Mouse (Mus musculus): ENCODE measurements around the gene Plxna3.
A peak's percentile ranks its signal among the peaks of the same experiment; 100 is the strongest.
"Not testable (repeated sequence)": the region's sequence is repeated elsewhere in the genome, so short reads cannot be mapped to it uniquely, and the experiment has no call there.

Plxna3 gene

GRCm38 (mm10) chrX:74328725-74329161 lies at the start of gene Plxna3:
Plxna3 (plus strand) TSS chrX:74329066.
- no peak for DNase-seq (ENCODE audit: low spot score)

DNA sequence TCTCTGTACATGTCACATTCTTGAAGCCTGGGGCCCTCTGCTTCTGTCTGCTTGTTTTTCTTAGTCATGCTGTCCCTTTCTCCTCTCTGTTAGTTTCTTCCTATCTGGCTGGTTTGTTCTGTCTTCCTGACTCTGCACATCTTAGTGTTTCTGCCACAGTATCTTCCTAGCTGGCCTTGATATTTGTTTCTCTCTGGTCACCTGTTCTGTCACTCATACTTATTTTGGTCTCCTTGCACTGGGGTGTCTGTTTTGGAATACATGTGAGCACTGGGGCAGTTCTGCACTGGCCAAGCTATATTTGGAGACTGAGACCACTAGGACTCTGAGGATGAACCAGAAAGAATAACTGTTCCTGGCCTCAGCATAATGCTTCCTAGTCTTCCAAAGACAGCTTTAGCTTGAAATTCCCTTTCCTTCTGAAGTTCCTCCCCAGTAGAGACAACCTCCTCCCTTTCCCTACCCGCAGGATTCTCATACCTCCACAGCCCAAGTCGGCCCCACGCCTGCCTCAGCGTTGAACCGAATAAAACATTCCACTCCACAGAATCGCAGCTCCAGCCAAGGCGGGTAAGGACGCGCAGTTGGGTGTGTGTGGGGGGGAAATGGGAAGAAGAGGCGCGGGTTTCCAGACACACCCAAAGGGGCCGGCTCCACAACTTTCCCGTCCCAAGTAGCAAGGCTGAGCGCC lies 47.7 kb upstream of the Plxna3 start:
- no peak for DNase-seq (ENCODE audit: low spot score)

DNA sequence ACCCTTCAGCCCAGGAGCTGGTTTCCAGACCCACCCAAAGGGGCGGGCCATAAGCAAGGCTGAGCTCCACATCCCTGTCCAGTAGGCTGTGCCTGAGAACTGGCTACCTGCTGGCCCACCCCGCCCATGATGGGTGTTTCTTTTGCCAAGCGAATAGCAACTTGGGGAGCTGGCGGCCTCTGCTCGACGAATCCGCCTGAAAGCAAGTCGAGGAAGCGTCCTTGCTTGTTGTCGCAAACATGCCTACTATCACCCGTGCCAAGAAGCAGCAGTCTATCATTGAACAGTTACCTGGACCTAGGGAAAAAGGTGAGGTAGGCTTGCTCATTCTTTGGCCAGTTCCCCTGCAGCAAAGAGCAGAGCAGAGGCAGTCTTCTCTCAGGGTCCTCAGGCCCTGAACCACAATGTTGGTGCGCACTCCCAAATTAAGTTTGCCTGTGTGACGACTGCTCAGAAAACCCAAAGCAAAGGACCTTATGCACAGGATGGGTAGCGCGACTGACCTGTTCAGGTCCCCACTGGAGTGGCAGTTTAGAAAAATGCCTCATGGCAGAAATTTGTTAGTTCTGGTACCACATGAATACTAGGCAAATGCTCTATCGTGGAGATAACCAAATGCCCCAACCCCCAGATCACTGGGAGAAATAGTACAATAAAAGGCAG lies 47.0 kb upstream of the Plxna3 start, which contains the start of the genes Taz and Dnase1l1:
Gene Taz, plus strand, starts transcription at position 181 of the 663 bp plus-strand sequence.
Gene Dnase1l1, minus strand, starts transcription at position 606 of the 663 bp plus-strand sequence.
- DNase-seq (ENCODE audit: low spot score) = peak; percentile 18

DNA sequence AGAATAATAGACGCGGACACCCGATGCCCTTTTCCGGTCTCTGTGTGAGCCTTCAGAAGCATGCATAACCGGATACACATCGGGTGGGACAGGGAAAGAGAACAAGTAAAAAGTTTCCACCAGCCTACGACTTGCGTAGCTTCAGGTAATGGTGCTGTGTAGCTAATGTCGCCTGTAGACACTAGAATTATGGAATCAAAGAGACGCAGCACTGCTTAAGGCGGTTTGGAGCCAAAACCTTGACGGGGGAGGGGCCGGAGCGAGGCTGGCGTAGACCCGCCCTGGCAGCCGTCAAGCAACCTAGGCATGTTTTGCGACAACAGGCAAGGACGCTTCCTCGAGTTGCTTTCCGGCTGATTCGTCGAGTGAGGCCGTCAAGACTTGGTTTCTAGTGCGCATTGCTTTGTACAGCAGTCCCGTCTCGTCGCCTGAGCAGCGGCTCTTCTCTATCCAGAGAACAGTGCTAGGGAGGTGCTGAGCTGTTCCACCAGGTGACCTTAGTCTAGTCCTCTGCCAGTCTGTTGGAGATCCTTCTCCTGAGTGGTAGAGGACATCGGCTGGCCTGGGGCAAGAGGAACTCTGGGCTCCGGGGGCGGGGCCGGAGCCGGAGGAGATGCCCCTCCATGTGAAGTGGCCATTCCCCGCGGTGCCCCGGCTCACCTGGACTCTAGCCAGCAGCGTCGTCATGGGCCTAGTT lies 46.3 kb upstream of the Plxna3 start:
- DNase-seq (ENCODE audit: low spot score) = peak; percentile 35

DNA sequence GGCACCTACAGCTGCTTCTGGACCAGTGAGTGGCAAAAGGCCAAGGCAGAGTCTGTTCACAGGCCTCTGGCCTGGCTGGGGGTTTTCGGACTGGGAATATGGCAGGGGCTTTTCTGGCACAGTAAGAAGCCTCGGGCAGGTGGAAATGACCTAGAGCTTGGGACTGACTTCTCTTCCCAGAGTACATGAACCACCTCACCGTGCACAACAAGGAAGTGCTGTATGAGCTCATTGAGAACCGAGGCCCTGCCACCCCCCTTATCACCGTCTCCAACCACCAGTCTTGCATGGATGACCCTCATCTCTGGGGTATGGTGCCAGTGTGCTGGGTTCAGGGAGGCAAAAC lies 45.8 kb upstream of the Plxna3 start:
- no peak for DNase-seq (ENCODE audit: low spot score)

GRCm38 (mm10) chrX:74293431-74293830 lies 35.4 kb upstream of the Plxna3 start:
- no peak for DNase-seq (ENCODE audit: low spot score)

DNA sequence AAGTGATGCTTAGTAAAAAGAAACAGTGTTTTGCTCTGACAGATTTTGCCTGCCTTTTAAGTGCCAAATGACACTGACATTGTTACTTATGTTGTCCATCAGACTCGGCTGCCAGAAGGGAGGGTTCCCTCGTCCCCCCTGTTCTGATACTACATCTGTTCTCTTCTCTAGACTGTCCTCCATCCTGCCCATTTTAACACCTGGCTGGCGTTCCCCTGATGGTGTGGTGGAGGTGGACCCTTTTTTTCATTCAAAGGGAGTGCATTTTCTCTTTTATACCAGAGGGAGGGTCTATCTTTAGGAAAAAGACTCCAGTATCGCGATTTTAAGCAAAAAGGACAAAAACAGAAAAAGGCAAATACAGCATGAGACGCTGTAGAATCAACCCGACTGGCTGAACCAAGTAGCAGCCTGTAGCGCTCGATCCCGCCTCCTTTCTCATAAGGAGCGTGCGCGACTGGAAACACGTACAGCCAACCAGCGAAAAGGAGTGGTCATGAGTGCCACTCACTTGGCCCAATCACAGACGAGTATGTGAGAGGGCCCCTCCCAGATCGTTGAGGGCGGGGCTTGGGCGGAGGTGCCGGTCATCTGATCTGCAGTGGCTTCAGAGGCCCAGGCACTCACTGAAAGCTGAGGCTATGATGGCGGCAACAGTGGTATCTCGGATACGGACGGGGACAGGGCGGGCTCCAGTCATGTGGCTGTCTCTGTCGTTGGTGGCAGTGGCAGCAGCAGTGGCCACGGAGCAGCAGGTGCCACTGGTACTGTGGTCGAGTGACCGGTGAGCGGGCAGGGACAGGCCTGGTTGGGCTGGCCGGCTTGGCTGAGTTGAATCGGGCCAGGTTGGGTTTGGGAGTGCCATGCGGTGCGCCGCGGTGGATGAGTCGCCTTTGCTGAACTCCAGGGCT lies 32.1 kb upstream of the Plxna3 start, which contains the start of gene Atp6ap1:
Gene Atp6ap1, plus strand, starts transcription at position 560 of the 911 bp plus-strand sequence.
- DNase-seq (ENCODE audit: low spot score) = peak; percentile 72

- no peak for DNase-seq (ENCODE audit: low spot score)
Observed at GRCm38 (mm10) chrX:74298348-74298747, 30.5 kb upstream of the Plxna3 start.

- DNase-seq (ENCODE audit: low spot score) = no peak
Observed at GRCm38 (mm10) chrX:74299721-74300120, 29.1 kb upstream of the Plxna3 start.

DNA sequence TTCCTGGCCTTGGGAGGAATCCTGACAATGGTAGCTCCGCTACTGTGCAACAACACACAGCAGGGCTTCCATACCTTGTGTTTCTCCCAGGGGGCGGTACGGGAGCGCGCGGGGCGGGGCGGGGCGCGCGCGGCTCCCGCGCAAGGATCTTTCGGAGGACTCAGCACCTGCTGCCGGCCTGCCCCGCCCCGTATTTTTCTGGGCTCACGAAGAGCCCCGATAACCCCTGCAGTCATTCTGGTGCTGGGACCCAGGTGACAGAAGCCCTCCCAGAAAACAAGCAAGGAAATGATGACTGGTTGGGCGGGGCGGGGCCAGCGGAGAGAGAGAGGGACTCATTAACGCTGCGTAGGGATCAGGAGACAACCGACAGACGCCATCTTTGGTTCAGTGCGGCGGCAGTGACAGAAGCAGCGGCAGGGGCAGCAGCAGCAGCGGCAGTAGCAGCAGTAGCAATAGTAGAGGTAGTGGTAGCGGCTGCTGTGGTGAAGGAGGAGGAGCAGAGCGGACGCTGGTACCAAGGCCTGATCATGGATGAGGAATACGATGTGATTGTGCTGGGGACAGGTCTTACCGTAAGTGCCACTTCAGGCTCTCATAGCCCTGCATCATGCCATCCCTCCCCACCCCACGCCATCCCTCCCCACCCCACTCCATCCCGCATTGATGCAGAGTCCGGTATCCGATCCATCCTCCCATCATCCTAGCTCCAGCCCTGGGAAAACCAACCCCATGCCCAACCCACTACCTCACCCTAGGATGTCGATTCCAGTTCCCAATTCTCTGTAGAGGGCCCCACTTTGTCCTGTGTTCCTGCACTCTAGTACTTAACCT lies 23.8 kb upstream of the Plxna3 start, which contains the start of gene Gdi1:
Gene Gdi1, plus strand, starts transcription at position 132 of the 834 bp plus-strand sequence.
- DNase-seq (ENCODE audit: low spot score) = peak; percentile 15

GRCm38 (mm10) chrX:74312540-74313464 lies 16.1 kb upstream of the Plxna3 start, which contains the start of gene Fam50a:
Fam50a (plus strand) TSS chrX:74313033.
- DNase-seq (ENCODE audit: low spot score) = peak; percentile 43

DNA sequence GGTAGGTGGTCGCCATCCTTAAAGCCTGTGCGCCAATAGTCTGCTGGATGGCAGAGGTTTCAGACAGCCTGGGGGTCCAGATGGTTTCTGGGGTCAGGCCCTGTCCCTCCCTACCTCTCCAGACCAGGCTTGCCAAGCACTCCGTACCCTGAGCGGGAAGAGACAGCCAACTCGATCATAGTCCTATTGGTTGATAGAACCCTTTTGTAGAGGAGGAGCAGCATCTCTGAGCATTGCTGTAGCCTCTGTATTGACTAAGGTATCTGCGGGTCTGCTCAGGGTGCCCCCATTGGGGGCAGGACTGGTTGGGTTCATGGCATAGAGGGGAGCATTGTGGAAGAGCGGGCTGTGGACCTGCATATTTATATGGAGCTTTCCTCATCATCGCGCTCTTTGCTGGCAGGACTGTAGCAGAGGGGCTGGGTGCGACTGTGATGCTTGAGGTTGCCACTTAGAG lies 377 bp downstream of the Plxna3 start:
- DNase-seq (ENCODE audit: low spot score) = no peak

GRCm38 (mm10) chrX:74330166-74330930 lies 1.5 kb downstream of the Plxna3 start:
- DNase-seq (ENCODE audit: low spot score) = no peak

DNA sequence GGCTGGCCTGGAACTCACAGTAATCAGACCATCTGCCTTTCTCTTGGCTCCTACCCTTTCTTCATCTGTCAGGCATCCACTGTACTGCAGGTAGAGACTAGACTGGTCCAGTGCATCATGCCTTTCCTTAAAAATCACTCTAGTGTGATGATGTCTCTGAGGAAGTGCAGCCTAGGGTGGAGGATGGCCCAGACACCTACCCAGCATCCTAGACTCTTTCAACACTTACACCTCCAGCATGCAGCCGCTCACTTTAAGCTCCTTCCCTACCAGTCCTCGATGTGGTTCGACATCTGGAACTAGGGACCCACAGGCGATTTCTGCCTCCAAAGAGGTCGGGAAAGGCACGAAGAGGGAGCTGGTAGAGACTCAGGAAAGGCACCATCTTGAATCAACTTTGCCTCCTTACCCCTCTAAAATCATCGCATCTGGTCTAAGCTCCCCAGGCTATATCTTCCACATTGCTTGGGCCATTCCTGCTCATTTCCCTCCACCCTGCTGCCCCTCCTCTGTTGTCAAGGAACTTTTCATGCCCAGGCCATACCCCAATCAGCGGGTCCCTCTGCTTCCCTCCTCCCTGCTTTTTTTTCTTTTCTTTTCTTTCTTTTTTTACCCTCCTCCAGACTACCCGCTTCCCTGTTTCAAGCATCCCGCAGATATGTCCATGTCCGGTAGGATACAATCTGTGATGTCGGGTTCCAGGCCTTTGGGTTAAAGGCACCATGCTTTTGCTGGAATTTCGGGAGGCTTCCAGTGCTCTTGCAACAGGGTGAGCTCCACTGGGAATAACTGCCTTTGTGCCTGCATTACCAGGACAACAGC lies 24.0 kb downstream of the Plxna3 start:
- no peak for DNase-seq (ENCODE audit: low spot score)

DNA sequence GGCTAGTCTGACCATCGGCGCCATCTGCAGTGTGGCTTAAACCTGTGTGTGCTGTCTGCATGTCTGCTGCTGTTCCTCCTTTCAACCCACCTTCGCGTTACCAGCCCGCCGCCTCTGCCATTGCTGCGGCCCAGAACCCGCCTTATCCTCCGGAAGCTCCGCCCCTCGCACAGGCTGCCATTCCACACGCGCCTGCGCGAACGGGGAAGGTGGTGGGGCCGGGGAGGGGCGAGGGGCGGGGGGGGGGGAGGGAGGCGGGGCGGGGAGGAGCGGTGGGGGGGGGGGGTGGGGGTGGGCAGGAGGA lies 24.6 kb downstream of the Plxna3 start, which contains the start of gene Lage3:
Gene Lage3, minus strand, starts transcription at position 152 of the 304 bp plus-strand sequence.
- no peak for DNase-seq (ENCODE audit: low spot score)

DNA sequence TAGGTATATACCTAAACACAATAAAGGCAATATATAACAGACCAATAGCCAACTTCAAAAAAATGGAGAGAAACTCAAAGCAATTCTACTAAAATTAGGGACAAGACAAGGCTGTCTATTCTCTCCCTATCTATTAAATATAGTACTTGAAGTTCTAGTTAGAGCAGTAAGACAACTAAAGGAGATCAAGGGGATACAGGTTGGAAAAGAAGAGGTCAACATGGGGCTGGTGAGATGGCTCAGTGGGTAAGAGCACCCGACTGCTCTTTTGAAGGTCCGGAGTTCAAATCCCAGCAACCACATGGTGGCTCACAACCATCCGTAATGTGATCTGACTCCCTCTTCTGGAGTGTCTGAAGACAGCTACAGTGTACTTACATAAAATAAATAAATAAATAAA lies 28.2 kb downstream of the Plxna3 start:
- DNase-seq (ENCODE audit: low spot score) = not testable (repeated sequence)

GRCm38 (mm10) chrX:74359171-74359570 lies 30.3 kb downstream of the Plxna3 start:
- DNase-seq (ENCODE audit: low spot score) = no peak

- DNase-seq (ENCODE audit: low spot score) = no peak
Observed at GRCm38 (mm10) chrX:74367512-74367911, 38.6 kb downstream of the Plxna3 start.

All from urinary bladder, postnatal 10 days (tissue).